Comparison of ENCODE assay signal across 17 mouse cellular contexts in genomic region chr4:16066340-16066739, GRCm38 (mm10).
"Had no signal": no experiment of that assay in that cellular context is flagged by ENCODE, and none has a peak within 500 bp of the region (broad histone marks: within the 10 kb centered on the region; RNA-seq: fewer than 3 reads in every experiment).

No protein-coding gene starts in this region.

- H3K9ac ChIP-seq: limb, embryonic 13.5 days; liver, embryonic 13.5 days; lung, embryonic 14.5 days; neural tube, embryonic 13.5 days had no signal

- H3K9me3 ChIP-seq: limb, embryonic 10.5 days; limb, embryonic 13.5 days; liver, embryonic 13.5 days; neural tube, embryonic 13.5 days had no signal

- DNase-seq: kidney, adult 18-20 months; kidney, postnatal 14 days; layer of hippocampus, adult 9-11 months; liver; liver, embryonic 13.5 days; lung, embryonic 14.5 days; midbrain, embryonic 14.5 days; thymus, postnatal 25 days had no signal

- H3K36me3 ChIP-seq: limb, embryonic 10.5 days; limb, embryonic 13.5 days; liver, embryonic 13.5 days; neural tube, embryonic 13.5 days had no signal

- H3K4me2 ChIP-seq: limb, embryonic 13.5 days; liver, embryonic 13.5 days; lung, embryonic 14.5 days; midbrain, embryonic 11.5 days; neural tube, embryonic 13.5 days had no signal

- ATAC-seq: intestine, embryonic 16.5 days; lung, postnatal 0 days had no signal

- H3K27ac ChIP-seq: layer of hippocampus, adult 2 months; limb, embryonic 10.5 days; limb, embryonic 13.5 days; liver, embryonic 13.5 days; macrophage; neural tube, embryonic 13.5 days; stomach, postnatal 0 days had no signal

- H3K27me3 ChIP-seq: limb, embryonic 13.5 days; liver, embryonic 13.5 days; neural tube, embryonic 13.5 days had no signal

- H3K4me1 ChIP-seq: limb, embryonic 10.5 days; limb, embryonic 13.5 days; liver, embryonic 13.5 days; neural tube, embryonic 13.5 days had no signal

- H3K4me3 ChIP-seq: layer of hippocampus, adult 2 months; limb, embryonic 10.5 days; limb, embryonic 13.5 days; liver, embryonic 13.5 days; neural tube, embryonic 13.5 days had no signal
